Mouse (Mus musculus) testis, adult 2 months (tissue): ENCODE measurements at regions not wholly inside any gene's neighbourhood (a gene's known extent, or its start where the extent isn't known, plus 50 kb on each side); places are given as distances from the start of the nearest gene placed in this dataset.

Experiments used
- CTCF ChIP-seq: fragments of 200-500 bp; IDR thresholded peaks from 2 replicates; pipeline ENCODE4 v1.5.1; 2012; ENCODE audit warnings: low read depth, mild to moderate bottlenecking, inconsistent platforms, low read length, moderate library complexity; ENCODE audit not compliant: control insufficient read depth, insufficient read depth, insufficient replicate concordance
- POLR2A ChIP-seq: fragments of 200-500 bp; IDR thresholded peaks from 2 replicates; pipeline ENCODE4 v1.6.1; 2012; ENCODE audit warnings: low read depth, mild to moderate bottlenecking, inconsistent platforms, low read length, moderate library complexity; ENCODE audit not compliant: control insufficient read depth

GRCm38 (mm10) chr13:5549175-5549574, 312.1 kb upstream of the Klf6 start:
- no peak for TF ChIP-seq CTCF
- TF ChIP-seq POLR2A = no peak
